Mouse (Mus musculus) thymus, adult 2 months (tissue): ENCODE measurements at regions not wholly inside any gene's neighbourhood (a gene's known extent, or its start where the extent isn't known, plus 50 kb on each side); places are given as distances from the start of the nearest gene placed in this dataset.

Experiments used
- CTCF ChIP-seq: fragments of 200-500 bp; IDR thresholded peaks from 2 replicates; pipeline ENCODE4 v1.5.1; 2012; ENCODE audit warnings: mild to moderate bottlenecking, control low read depth, low read length, moderate library complexity, borderline replicate concordance; ENCODE audit not compliant: control insufficient read depth, poor library complexity, insufficient read depth; ENCODE audit errors: extremely low read depth
- POLR2A ChIP-seq: fragments of 200-500 bp; IDR thresholded peaks from 2 replicates; pipeline ENCODE4 v1.6.1; 2012; ENCODE audit warnings: mild to moderate bottlenecking, low read length, control low read depth, moderate library complexity; ENCODE audit not compliant: control insufficient read depth, poor library complexity, insufficient read depth; ENCODE audit errors: extremely low read depth

DNA sequence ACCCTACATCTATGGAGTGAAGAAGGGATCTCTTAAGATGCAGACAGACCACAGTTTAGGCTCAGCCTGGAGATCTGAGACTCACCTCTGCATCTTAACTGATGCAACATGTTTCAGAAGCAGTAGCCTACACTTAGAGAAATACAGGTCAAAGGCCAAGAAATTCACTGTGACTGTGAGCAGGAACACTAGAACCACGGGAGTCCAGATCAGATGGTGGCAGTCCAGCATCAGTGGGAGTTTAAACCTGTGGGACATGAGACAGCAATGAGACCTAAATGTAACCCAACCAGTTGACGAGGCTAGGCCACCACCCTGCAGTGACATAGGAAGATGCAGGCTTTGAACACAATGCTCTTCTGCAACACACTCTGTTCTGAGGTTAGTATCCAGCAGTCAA lies 511.1 kb upstream of the Mgmt start:
- TF ChIP-seq POLR2A, result no peak
- no peak for TF ChIP-seq CTCF
